Mouse (Mus musculus): ENCODE results near the gene Grb10. TPM values are rescaled to one million over a fixed set of nuclear protein-coding genes. Genes with fewer than 3 reads are reported as not detected.

The Grb10 gene
- polyA plus RNA-seq, 1 experiment = 5.3 TPM

- Histone ChIP-seq H3K27ac (ENCODE audit: insufficient read depth, low read length) (no peak overlapping the region), H3K36me3 (ENCODE audit: control insufficient read depth, insufficient read depth, low read length) (no peaks in the 10 kb centered on the region), H3K4me3 (ENCODE audit: extremely low read depth, insufficient read depth, insufficient read length) (no peak overlapping the region), H3K4me1 (ENCODE audit: control insufficient read depth, insufficient read depth, insufficient read length) (no peaks in the 10 kb centered on the region), H3K27me3 (ENCODE audit: control insufficient read depth, insufficient read depth, low read length) (no peaks in the 10 kb centered on the region)
- TF ChIP-seq POLR2A (IDR thresholded peaks at IDR 0.05; ENCODE audit: low read depth, low read length) = no peak
- no peak for TF ChIP-seq CTCF (IDR thresholded peaks at IDR 0.05; ENCODE audit: extremely low read depth, insufficient read depth, insufficient read length, insufficient replicate concordance)
- 38% methylated on average over 2 of the region's 2 CpGs for WGBS
- no peak for DNase-seq (ENCODE audit: low read depth in 1 of 2, low spot score in 2 of 2)
These were observed 10.3 kb upstream of the Grb10 start for GRCm38 (mm10) chr11:12048547-12049327.

DNA sequence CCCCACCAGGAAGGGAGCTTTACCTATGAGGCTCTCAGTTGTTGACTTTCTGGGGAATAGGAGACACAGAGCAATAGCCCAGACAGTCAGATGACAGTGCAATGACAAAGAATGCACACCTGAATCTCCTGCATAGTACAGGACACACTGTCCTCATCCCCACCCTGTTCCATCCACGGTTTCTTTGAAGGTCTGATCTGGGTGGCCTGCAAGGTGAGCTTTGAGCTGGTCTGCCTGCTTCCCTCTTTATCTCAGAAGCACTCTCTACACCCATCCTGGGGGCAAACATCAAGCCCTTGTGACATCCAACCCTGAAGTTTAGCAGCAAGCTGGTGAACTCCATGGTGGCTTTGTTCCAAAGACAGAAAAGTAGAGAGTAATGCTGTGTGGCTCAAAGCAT lies 9.7 kb upstream of the Grb10 start:
- 76% methylated on average over 1 of the region's 1 CpGs for WGBS
- Histone ChIP-seq H3K27me3 (ENCODE audit: control insufficient read depth, insufficient read depth, low read length) (no peaks in the 10 kb centered on the region), H3K4me1 (ENCODE audit: control insufficient read depth, insufficient read depth, insufficient read length) (no peaks in the 10 kb centered on the region), H3K4me3 (ENCODE audit: extremely low read depth, insufficient read depth, insufficient read length) (no peak overlapping the region), H3K36me3 (ENCODE audit: control insufficient read depth, insufficient read depth, low read length) (no peaks in the 10 kb centered on the region), H3K27ac (ENCODE audit: insufficient read depth, low read length) (no peak overlapping the region)
- no peak for DNase-seq (ENCODE audit: low read depth in 1 of 2, low spot score in 2 of 2)
- TF ChIP-seq CTCF (IDR thresholded peaks at IDR 0.05; ENCODE audit: extremely low read depth, insufficient read depth, insufficient read length, insufficient replicate concordance) = no peak
- TF ChIP-seq POLR2A (IDR thresholded peaks at IDR 0.05; ENCODE audit: low read depth, low read length) = no peak

DNA sequence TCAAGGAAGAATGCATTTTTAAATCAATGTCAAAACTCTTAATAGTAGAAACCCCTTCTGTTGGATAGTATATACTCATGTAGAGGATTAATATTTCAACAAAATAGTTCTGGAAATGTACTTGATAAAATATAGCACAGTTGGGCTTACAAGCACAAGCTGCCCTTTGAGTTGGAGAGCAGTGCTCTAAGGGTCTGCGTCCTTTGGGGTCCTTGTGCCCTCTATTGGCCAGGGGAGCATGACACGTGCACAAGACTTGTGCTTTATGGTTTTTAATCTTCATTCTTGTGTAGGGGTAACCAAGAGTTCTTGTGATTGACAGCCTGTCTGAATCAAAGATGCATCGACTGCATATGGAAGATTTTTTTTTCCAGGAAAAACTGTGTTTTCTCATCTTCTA lies 5.8 kb upstream of the Grb10 start:
- Histone ChIP-seq H3K27ac (ENCODE audit: insufficient read depth, low read length) (no peak overlapping the region), H3K27me3 (ENCODE audit: control insufficient read depth, insufficient read depth, low read length) (0 out of 2 replicates have a peak, but pooled peaks cover 1% of the 10 kb centered on the region), H3K36me3 (ENCODE audit: control insufficient read depth, insufficient read depth, low read length) (no peaks in the 10 kb centered on the region), H3K4me1 (ENCODE audit: control insufficient read depth, insufficient read depth, insufficient read length) (no peaks in the 10 kb centered on the region), H3K4me3 (ENCODE audit: extremely low read depth, insufficient read depth, insufficient read length) (no peak overlapping the region)
- no peak for DNase-seq (ENCODE audit: low read depth in 1 of 2, low spot score in 2 of 2)
- no peak for TF ChIP-seq CTCF (IDR thresholded peaks at IDR 0.05; ENCODE audit: extremely low read depth, insufficient read depth, insufficient read length, insufficient replicate concordance)
- no peak for TF ChIP-seq POLR2A (IDR thresholded peaks at IDR 0.05; ENCODE audit: low read depth, low read length)
- whole genome bisulfite sequencing = 49% methylated on average over 3 of the region's 3 CpGs

DNA sequence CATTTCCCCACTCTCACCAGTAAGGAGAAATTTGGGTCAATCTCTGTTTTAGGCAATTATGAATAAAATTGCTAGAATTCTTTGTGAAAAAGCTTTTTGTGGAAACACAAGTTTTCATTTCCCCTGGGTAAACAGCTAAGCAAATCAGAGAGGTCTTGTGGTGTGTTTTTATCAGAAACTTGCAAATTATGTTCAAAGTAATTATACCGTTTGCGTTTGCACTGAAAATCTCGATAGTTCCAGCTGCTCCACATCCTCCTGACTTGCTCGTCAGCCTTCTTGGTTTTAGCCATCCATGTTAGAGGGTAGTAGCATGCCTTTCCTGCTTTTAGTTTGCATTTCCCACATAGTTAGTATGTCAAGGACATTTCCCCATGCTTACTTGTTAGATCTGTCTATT lies 3.3 kb upstream of the Grb10 start:
- TF ChIP-seq CTCF (IDR thresholded peaks at IDR 0.05; ENCODE audit: extremely low read depth, insufficient read depth, insufficient read length, insufficient replicate concordance) (no peak), POLR2A (IDR thresholded peaks at IDR 0.05; ENCODE audit: low read depth, low read length) (no peak)
- DNase-seq (ENCODE audit: low read depth in 1 of 2, low spot score in 2 of 2) = no peak
- WGBS = 74% methylated on average over 4 of the region's 4 CpGs
- no peaks in the 10 kb centered on the region; the same call in 1 of the 2 replicates for H3K4me1 ChIP-seq (ENCODE audit: control insufficient read depth, insufficient read depth, insufficient read length)
- H3K36me3 ChIP-seq (ENCODE audit: control insufficient read depth, insufficient read depth, low read length) = no peaks in the 10 kb centered on the region
- H3K27me3 ChIP-seq (ENCODE audit: control insufficient read depth, insufficient read depth, low read length) = peaks cover 12% of the 10 kb centered on the region
- no peak overlapping the region for H3K4me3 ChIP-seq (ENCODE audit: extremely low read depth, insufficient read depth, insufficient read length)
- no peak overlapping the region for H3K27ac ChIP-seq (ENCODE audit: insufficient read depth, low read length)

DNA sequence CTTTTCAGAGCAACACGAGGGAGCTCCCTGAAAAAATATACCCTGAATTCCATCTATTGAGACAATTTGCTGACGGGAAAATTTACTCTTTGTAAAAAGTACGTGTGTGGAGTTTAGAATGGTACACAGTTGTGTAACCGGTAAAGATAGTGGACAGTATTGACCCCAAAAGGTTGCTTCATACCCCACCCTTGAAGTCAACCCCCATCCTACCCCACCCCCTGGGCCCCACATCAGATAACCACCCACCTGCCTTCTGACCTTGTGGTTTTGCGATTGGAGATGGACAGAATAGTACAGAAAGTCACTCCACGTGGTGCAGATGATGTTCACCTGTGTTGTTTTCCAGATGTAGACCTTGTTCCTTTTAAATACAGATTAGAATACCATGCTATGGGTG lies 2.9 kb upstream of the Grb10 start:
- Histone ChIP-seq H3K4me1 (ENCODE audit: control insufficient read depth, insufficient read depth, insufficient read length) (no peaks in the 10 kb centered on the region; the same call in 1 of the 2 replicates), H3K36me3 (ENCODE audit: control insufficient read depth, insufficient read depth, low read length) (no peaks in the 10 kb centered on the region), H3K27ac (ENCODE audit: insufficient read depth, low read length) (no peak overlapping the region), H3K27me3 (ENCODE audit: control insufficient read depth, insufficient read depth, low read length) (peaks cover 16% of the 10 kb centered on the region), H3K4me3 (ENCODE audit: extremely low read depth, insufficient read depth, insufficient read length) (no peak overlapping the region)
- TF ChIP-seq CTCF (IDR thresholded peaks at IDR 0.05; ENCODE audit: extremely low read depth, insufficient read depth, insufficient read length, insufficient replicate concordance) (no peak), POLR2A (IDR thresholded peaks at IDR 0.05; ENCODE audit: low read depth, low read length) (no peak)
- no peak for DNase-seq (ENCODE audit: low read depth in 1 of 2, low spot score in 2 of 2)
- 74% methylated on average over 6 of the region's 6 CpGs for WGBS

GRCm38 (mm10) chr11:12040391-12040790 lies 1.9 kb upstream of the Grb10 start:
- no peak for DNase-seq (ENCODE audit: low read depth in 1 of 2, low spot score in 2 of 2)
- H3K4me1 ChIP-seq (ENCODE audit: control insufficient read depth, insufficient read depth, insufficient read length) = no peaks in the 10 kb centered on the region; the same call in 1 of the 2 replicates
- peaks cover 22% of the 10 kb centered on the region for H3K27me3 ChIP-seq (ENCODE audit: control insufficient read depth, insufficient read depth, low read length)
- no peak for TF ChIP-seq CTCF (IDR thresholded peaks at IDR 0.05; ENCODE audit: extremely low read depth, insufficient read depth, insufficient read length, insufficient replicate concordance)
- TF ChIP-seq POLR2A (IDR thresholded peaks at IDR 0.05; ENCODE audit: low read depth, low read length) = no peak
- H3K27ac ChIP-seq (ENCODE audit: insufficient read depth, low read length) = no peak overlapping the region
- H3K4me3 ChIP-seq (ENCODE audit: extremely low read depth, insufficient read depth, insufficient read length) = no peak overlapping the region
- H3K36me3 ChIP-seq (ENCODE audit: control insufficient read depth, insufficient read depth, low read length) = no peaks in the 10 kb centered on the region
- WGBS = 86% methylated on average over 4 of the region's 4 CpGs

DNA sequence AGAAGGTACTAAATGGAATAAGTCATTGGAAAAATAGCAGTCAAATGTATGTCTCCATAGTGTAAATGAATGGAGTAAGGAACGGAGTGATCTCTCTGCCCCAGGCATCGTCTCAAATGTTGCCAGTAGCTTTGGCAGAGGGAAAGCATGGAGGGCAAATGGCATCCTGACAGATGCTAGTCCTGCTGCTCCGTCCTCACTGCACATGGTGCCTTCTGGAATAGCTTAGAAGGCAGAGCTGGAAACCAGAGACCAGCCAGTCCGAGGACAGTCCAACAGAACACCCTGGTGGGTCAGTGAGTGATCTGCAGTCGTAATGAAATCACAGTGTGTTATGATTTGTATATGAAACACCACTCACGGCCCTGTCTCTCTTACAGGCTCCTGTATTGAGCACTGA lies 1.3 kb upstream of the Grb10 start:
- DNase-seq (ENCODE audit: low read depth in 1 of 2, low spot score in 2 of 2) = no peak
- Histone ChIP-seq H3K27me3 (ENCODE audit: control insufficient read depth, insufficient read depth, low read length) (peaks cover 22% of the 10 kb centered on the region), H3K4me3 (ENCODE audit: extremely low read depth, insufficient read depth, insufficient read length) (no peak overlapping the region), H3K27ac (ENCODE audit: insufficient read depth, low read length) (no peak overlapping the region), H3K36me3 (ENCODE audit: control insufficient read depth, insufficient read depth, low read length) (no peaks in the 10 kb centered on the region), H3K4me1 (ENCODE audit: control insufficient read depth, insufficient read depth, insufficient read length) (no peaks in the 10 kb centered on the region; the same call in 1 of the 2 replicates)
- 67% methylated on average over 6 of the region's 6 CpGs for WGBS
- TF ChIP-seq CTCF (IDR thresholded peaks at IDR 0.05; ENCODE audit: extremely low read depth, insufficient read depth, insufficient read length, insufficient replicate concordance) (no peak), POLR2A (IDR thresholded peaks at IDR 0.05; ENCODE audit: low read depth, low read length) (no peak)
